Mouse (Mus musculus) hindbrain, embryonic 11.5 days (tissue): ENCODE data around the gene Gas1. TPM values are rescaled to one million over a fixed set of nuclear protein-coding genes. Genes with fewer than 3 reads are reported as not detected.

Experiments used
- ATAC-seq: fragments of 200-750 bp; cut with Nextera tagmentation; 2 replicates; pipeline ENCODE4 v1.8.0; 2017; ENCODE audit warnings: mild to moderate bottlenecking, moderate TSS enrichment, moderate library complexity; ENCODE audit not compliant: low FRiP score
- DNase-seq: peaks from one replicate; pipeline ENCODE4 v3.0.0-alpha.2; 2015; ENCODE audit warnings: low spot score
- H3K27ac ChIP-seq: fragments of 300-500 bp; sonication (generic); 2 replicates; pipeline ENCODE4 v1.5.1; 2014; ENCODE audit warnings: mild to moderate bottlenecking, low read depth, low read length
- H3K27me3 ChIP-seq: fragments of 300-500 bp; sonication (generic); 2 replicates; pipeline ENCODE4 v1.6.1; 2014; ENCODE audit warnings: mild to moderate bottlenecking, low read length, moderate library complexity, mixed read lengths; ENCODE audit not compliant: control insufficient read depth, insufficient read depth
- H3K36me3 ChIP-seq: fragments of 300-500 bp; sonication (generic); 2 replicates; pipeline ENCODE4 v1.6.1; 2014; ENCODE audit warnings: mild to moderate bottlenecking, low read length, moderate library complexity, mixed read lengths; ENCODE audit not compliant: control insufficient read depth, insufficient read depth
- H3K4me1 ChIP-seq: fragments of 300-500 bp; sonication (generic); replicated peaks from 2 replicates; pipeline ENCODE4 v1.6.1; 2014; ENCODE audit warnings: low read length, mixed read lengths; ENCODE audit not compliant: control insufficient read depth, insufficient read depth
- H3K4me2 ChIP-seq: fragments of 300-500 bp; sonication (generic); replicated peaks from 2 replicates; pipeline ENCODE4 v1.6.1; 2014; ENCODE audit warnings: mild to moderate bottlenecking, low read depth, low read length
- H3K4me3 ChIP-seq: fragments of 300-500 bp; sonication (generic); 2 replicates; pipeline ENCODE4 v1.5.1; 2014; ENCODE audit warnings: low read depth, low read length
- H3K9ac ChIP-seq: fragments of 300-500 bp; sonication (generic); 2 replicates; pipeline ENCODE4 v1.6.1; 2014; ENCODE audit warnings: low read depth, low read length
- H3K9me3 ChIP-seq: fragments of 300-500 bp; sonication (generic); 2 replicates; pipeline ENCODE4 v1.6.1; 2016; ENCODE audit warnings: low read length; ENCODE audit not compliant: control insufficient read depth
- WGBS: fragments of 180-500 bp; shearing (Covaris S2); extraction: QIAGEN DNeasy Blood & Tissue Kit; methylation state at CpG from one replicate; pipeline ENCODE4 v1.1.7; 2014; 5-methylcytosine and 5-hydroxymethylcytosine counted together
- polyA plus RNA-seq: library from polyadenylated mRNA; unstranded; fragments of >200 nt; fragmentation: Nextera tagmentation; extraction: Ambion mirVana; gene quantifications from 2 replicates; pipeline ENCODE4 v1.2.1, GENCODE M21; 2014

Gene Gas1
- polyA plus RNA-seq, 1 experiment from 2014 or later = 106 TPM

- ATAC-seq (no peak), DNase-seq (no peak)
- Histone ChIP-seq H3K4me1 (no peaks in the 10 kb centered on the region), H3K4me3 (no peak overlapping the region), H3K36me3 (no peaks in the 10 kb centered on the region), H3K27me3 (0 out of 2 replicates have a peak, but pooled peaks cover 2% of the 10 kb centered on the region), H3K27ac (no peak overlapping the region), H3K9ac (no peak overlapping the region), H3K9me3 (no peaks in the 10 kb centered on the region), H3K4me2 (no peak overlapping the region)
- 96% methylated on average over 4 of the region's 4 CpGs for WGBS
Observed at GRCm38 (mm10) chr13:60136962-60137361, 40.2 kb downstream of the Gas1 start.

- ATAC-seq (no peak), DNase-seq (no peak)
- H3K9me3 ChIP-seq = no peaks in the 10 kb centered on the region
- H3K36me3 ChIP-seq = no peaks in the 10 kb centered on the region
- H3K4me1 ChIP-seq = no peaks in the 10 kb centered on the region
- H3K27ac ChIP-seq = no peak overlapping the region
- H3K27me3 ChIP-seq = 0 out of 2 replicates have a peak, but pooled peaks cover 2% of the 10 kb centered on the region
- WGBS = 94% methylated on average over 5 of the region's 5 CpGs
- no peak overlapping the region for H3K4me3 ChIP-seq
- H3K4me2 ChIP-seq = no peak overlapping the region
- H3K9ac ChIP-seq = no peak overlapping the region
Observed at GRCm38 (mm10) chr13:60134439-60134799, 42.7 kb downstream of the Gas1 start.

DNA sequence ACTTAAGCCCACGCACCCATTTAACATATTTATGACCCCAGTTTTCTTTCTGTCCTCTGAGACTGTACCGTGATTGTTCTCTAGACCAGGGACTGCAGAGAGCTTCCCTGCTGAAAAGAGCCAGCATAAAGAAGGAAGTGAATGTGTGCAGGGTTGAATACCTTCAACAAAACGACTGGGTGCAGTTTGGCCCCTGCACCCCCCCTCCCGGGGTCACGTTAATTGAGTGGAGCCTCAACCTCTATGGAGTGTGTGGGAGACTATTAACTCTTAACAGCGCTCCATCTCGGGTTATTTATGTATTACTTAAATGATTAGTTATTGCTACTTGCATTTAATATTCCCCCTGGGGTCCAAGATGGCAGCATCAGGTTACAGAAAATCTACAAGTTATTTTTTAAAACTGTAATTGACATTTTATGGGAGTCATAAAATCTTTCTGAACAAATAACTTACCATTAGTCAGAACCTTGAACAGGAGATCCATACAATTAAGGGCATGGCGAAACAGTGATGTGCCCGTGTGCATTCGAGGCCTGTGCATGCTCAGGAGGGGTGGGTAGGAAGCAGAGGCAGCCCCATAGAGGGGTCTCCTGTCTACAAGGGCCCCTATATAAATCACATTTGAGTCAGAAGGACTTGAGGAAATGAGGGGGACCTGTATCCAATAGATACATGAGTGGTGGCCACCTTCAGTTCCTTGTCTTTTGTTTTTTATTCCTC, 43.3 kb downstream of the Gas1 start:
- H3K36me3 ChIP-seq = no peaks in the 10 kb centered on the region
- H3K4me1 ChIP-seq = no peaks in the 10 kb centered on the region
- no peak overlapping the region for H3K27ac ChIP-seq
- H3K27me3 ChIP-seq = 0 out of 2 replicates have a peak, but pooled peaks cover 2% of the 10 kb centered on the region
- no peak overlapping the region for H3K4me2 ChIP-seq
- DNase-seq (no peak), ATAC-seq (peak; percentile 70)
- WGBS = 34% methylated on average over 10 of the region's 10 CpGs
- no peak overlapping the region for H3K9ac ChIP-seq
- H3K4me3 ChIP-seq = no peak overlapping the region
- H3K9me3 ChIP-seq = no peaks in the 10 kb centered on the region

GRCm38 (mm10) chr13:60131771-60132170, 45.4 kb downstream of the Gas1 start:
- Histone ChIP-seq H3K27me3 (0 out of 2 replicates have a peak, but pooled peaks cover 2% of the 10 kb centered on the region), H3K4me2 (no peak overlapping the region), H3K27ac (no peak overlapping the region), H3K36me3 (no peaks in the 10 kb centered on the region), H3K9me3 (no peaks in the 10 kb centered on the region), H3K4me3 (no peak overlapping the region), H3K9ac (no peak overlapping the region), H3K4me1 (no peaks in the 10 kb centered on the region)
- no peak for ATAC-seq
- 61% methylated on average over 13 of the region's 13 CpGs for WGBS
- no peak for DNase-seq

DNA sequence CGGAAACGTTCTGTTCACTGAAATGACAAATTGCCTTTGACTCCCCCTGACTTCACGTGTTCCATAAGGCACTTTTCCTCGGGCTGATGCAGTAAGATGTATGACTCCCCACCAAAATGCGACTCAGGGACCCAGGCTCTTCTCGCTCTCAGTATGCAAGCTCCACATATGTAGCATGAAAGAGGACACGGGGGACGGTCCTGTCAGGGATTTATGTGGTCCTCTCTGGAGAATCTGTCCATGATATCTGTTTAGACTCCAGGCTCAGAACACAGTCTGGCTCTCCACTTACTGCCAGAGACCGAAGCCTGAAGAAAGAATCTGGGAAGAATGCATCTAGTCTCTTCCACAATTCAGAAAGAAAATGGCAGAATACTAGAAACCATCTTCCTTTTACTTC, 47.6 kb downstream of the Gas1 start:
- no peaks in the 10 kb centered on the region for H3K36me3 ChIP-seq
- ATAC-seq (no peak), DNase-seq (no peak)
- 0 out of 2 replicates have a peak, but pooled peaks cover 2% of the 10 kb centered on the region for H3K27me3 ChIP-seq
- no peak overlapping the region for H3K27ac ChIP-seq
- no peaks in the 10 kb centered on the region for H3K9me3 ChIP-seq
- 70% methylated on average over 9 of the region's 9 CpGs for WGBS
- no peak overlapping the region for H3K9ac ChIP-seq
- H3K4me3 ChIP-seq = no peak overlapping the region
- H3K4me2 ChIP-seq = no peak overlapping the region
- H3K4me1 ChIP-seq = peaks cover 4% of the 10 kb centered on the region; the same call in 1 of the 2 replicates

DNA sequence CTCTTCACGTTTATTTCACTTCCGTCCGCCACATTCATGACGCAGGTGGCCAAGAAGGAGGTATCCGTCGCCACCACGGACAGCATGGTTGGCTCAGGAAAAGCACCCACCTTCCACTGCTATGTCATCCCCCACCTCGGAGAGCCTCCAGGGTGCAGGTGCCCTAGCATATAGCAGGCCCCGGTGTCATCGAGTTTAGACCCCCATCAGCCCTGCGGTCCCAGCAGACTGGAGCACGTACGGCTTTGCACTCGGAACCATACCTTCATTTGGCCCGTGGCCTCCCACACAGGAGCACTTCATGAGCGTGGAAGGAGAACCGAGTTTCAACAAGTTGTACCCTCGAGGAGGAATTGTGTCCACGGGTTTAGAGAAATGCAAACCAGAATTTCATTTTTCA, 50.8 kb downstream of the Gas1 start:
- H3K4me2 ChIP-seq = peak overlapping the region; percentile 19; the same call in 1 of the 2 replicates
- no peaks in the 10 kb centered on the region for H3K27me3 ChIP-seq
- H3K9ac ChIP-seq = 0 out of 2 replicates have a peak overlapping the region, but pooled peaks have one; percentile 3
- H3K4me1 ChIP-seq = peaks cover 4% of the 10 kb centered on the region; the same call in 1 of the 2 replicates
- peak overlapping the region; percentile 60; the same call in 1 of the 2 replicates for H3K27ac ChIP-seq
- WGBS = 51% methylated on average over 19 of the region's 19 CpGs
- DNase-seq (no peak), ATAC-seq (0 out of 2 replicates have a peak, but pooled peaks have one; percentile 34)
- H3K9me3 ChIP-seq = no peaks in the 10 kb centered on the region
- no peaks in the 10 kb centered on the region for H3K36me3 ChIP-seq
- no peak overlapping the region for H3K4me3 ChIP-seq

DNA sequence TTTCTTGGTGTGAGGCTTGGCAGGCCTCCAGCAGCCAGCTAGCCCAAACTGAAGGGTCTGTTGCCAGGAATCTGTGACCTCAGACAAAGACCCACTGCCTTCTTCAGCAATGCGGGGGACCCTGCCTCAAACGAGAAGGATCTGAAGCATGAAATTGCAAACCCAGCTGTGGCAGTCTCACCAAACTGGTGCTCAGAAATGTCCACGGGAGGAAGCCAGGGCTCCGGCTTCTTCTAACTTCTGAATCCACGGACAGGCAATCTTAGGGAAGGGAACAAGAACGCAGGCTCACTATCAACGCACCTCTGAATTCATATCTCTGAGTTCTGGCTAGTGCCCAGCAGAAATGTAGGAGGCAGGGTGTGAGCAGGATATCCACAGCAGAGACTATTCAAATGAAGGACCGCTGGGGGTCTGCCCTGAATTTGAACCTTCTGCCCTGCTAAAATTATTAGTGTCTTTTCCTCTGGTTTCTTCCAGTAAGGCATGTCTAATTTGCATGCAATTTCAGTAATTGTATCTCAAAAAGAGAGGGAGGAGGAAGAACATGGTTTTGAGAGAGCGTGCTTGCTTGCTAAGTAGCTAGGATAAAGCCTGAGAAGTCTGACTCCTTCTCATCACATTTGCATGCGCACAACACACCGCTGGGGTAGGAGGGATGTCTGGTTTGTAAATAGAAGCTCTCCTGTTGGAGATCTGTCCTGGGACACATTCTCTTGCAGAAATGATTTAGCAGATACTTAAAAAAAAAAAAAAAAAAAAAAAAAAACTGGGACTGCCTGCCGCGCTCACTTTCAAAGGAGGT, 51.5 kb downstream of the Gas1 start:
- H3K27me3 ChIP-seq = no peaks in the 10 kb centered on the region
- no peak overlapping the region for H3K4me3 ChIP-seq
- H3K9ac ChIP-seq = no peak overlapping the region
- peaks cover 4% of the 10 kb centered on the region; the same call in 1 of the 2 replicates for H3K4me1 ChIP-seq
- no peaks in the 10 kb centered on the region for H3K9me3 ChIP-seq
- no peaks in the 10 kb centered on the region for H3K36me3 ChIP-seq
- WGBS = 13% methylated on average over 13 of the region's 13 CpGs
- DNase-seq = peak; percentile 59
- peak; percentile 74 for ATAC-seq
- H3K4me2 ChIP-seq = peak overlapping the region; percentile 19; the same call in 1 of the 2 replicates
- peak overlapping the region; percentile 60 for H3K27ac ChIP-seq

DNA sequence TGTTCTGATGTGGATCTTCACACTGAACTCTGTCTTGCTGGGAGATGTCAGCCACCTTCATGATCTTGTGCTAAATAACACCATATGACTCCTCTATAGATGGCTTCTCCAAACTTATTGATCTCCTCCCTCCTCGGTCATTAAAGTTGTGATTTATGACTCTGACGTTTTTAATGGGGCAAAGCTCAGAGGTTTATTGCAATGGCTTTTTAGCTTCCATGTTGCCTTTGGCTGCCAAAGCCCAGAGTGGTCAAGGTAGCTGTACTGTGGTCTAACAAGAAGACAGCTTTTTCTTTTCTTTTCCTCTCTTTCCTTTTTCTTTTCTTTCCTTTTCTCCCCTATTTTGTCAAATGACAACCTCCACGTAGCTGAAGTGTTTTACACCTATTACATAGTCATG, 52.1 kb downstream of the Gas1 start:
- 30% methylated on average over 3 of the region's 3 CpGs for WGBS
- no peak overlapping the region; the same call in 1 of the 2 replicates for H3K27ac ChIP-seq
- no peak overlapping the region for H3K9ac ChIP-seq
- no peaks in the 10 kb centered on the region for H3K36me3 ChIP-seq
- 0 out of 2 replicates have a peak, but pooled peaks have one; percentile 17 for ATAC-seq
- no peaks in the 10 kb centered on the region for H3K27me3 ChIP-seq
- no peak for DNase-seq
- no peaks in the 10 kb centered on the region for H3K9me3 ChIP-seq
- peaks cover 4% of the 10 kb centered on the region; the same call in 1 of the 2 replicates for H3K4me1 ChIP-seq
- H3K4me2 ChIP-seq = no peak overlapping the region
- H3K4me3 ChIP-seq = no peak overlapping the region
